Mouse (Mus musculus): ENCODE data around the gene Ccm2l.

Gene Ccm2l

GRCm38 (mm10) chr2:153065747-153066508, at the start of gene Ccm2l:
Gene Ccm2l (plus strand): TSS chr2:153065955.
- DNase-seq (ENCODE audit: low read depth): no peak

GRCm38 (mm10) chr2:153016786-153017185, 49.0 kb upstream of the Ccm2l start:
- DNase-seq (ENCODE audit: low read depth): no peak

- no peak for DNase-seq (ENCODE audit: low read depth)
These were observed 46.4 kb upstream of the Ccm2l start for GRCm38 (mm10) chr2:153019355-153019754.

- DNase-seq (ENCODE audit: low read depth): no peak
These were observed 44.6 kb upstream of the Ccm2l start for GRCm38 (mm10) chr2:153021163-153021562.

GRCm38 (mm10) chr2:153022855-153023254, 42.9 kb upstream of the Ccm2l start:
- no peak for DNase-seq (ENCODE audit: low read depth)

- DNase-seq (ENCODE audit: low read depth): no peak
These were observed 39.7 kb upstream of the Ccm2l start for GRCm38 (mm10) chr2:153026052-153026451.

- no peak for DNase-seq (ENCODE audit: low read depth)
These were observed 38.3 kb upstream of the Ccm2l start for GRCm38 (mm10) chr2:153027501-153027900.

- DNase-seq (ENCODE audit: low read depth): no peak
These were observed 35.3 kb upstream of the Ccm2l start for GRCm38 (mm10) chr2:153030422-153030821.

GRCm38 (mm10) chr2:153031126-153032082, 34.4 kb upstream of the Ccm2l start, which contains the start of gene Xkr7:
Gene Xkr7 (plus strand): TSS chr2:153031852.
- DNase-seq (ENCODE audit: low read depth): no peak

- peak; percentile 73 for DNase-seq (ENCODE audit: low read depth)
These were observed 33.5 kb upstream of the Ccm2l start for GRCm38 (mm10) chr2:153032083-153032842.

GRCm38 (mm10) chr2:153032973-153033372, 32.8 kb upstream of the Ccm2l start:
- no peak for DNase-seq (ENCODE audit: low read depth)

GRCm38 (mm10) chr2:153033545-153034230, 32.1 kb upstream of the Ccm2l start:
- DNase-seq (ENCODE audit: low read depth): no peak

- DNase-seq (ENCODE audit: low read depth): no peak
These were observed 29.1 kb upstream of the Ccm2l start for GRCm38 (mm10) chr2:153036690-153037089.

- DNase-seq (ENCODE audit: low read depth): no peak
These were observed 21.9 kb upstream of the Ccm2l start for GRCm38 (mm10) chr2:153043886-153044285.

- no peak for DNase-seq (ENCODE audit: low read depth)
These were observed 19.9 kb upstream of the Ccm2l start for GRCm38 (mm10) chr2:153045884-153046299.

GRCm38 (mm10) chr2:153047828-153048465, 17.8 kb upstream of the Ccm2l start:
- peak; percentile 53 for DNase-seq (ENCODE audit: low read depth)

GRCm38 (mm10) chr2:153049288-153049996, 16.3 kb upstream of the Ccm2l start:
- no peak for DNase-seq (ENCODE audit: low read depth)

- DNase-seq (ENCODE audit: low read depth): no peak
These were observed 15.8 kb upstream of the Ccm2l start for GRCm38 (mm10) chr2:153049997-153050358.

GRCm38 (mm10) chr2:153051095-153051494, 14.7 kb upstream of the Ccm2l start:
- no peak for DNase-seq (ENCODE audit: low read depth)

GRCm38 (mm10) chr2:153051537-153051936, 14.2 kb upstream of the Ccm2l start:
- DNase-seq (ENCODE audit: low read depth): no peak

All from c-Kit-positive CD71-negative TER-119-negative erythroid progenitor cells, embryonic 14.5 days (primary cell).